Mouse (Mus musculus): ENCODE data around the gene H2al3.
A peak's percentile ranks its signal among the peaks of the same experiment; 100 is the strongest.

Gene H2al3

DNA sequence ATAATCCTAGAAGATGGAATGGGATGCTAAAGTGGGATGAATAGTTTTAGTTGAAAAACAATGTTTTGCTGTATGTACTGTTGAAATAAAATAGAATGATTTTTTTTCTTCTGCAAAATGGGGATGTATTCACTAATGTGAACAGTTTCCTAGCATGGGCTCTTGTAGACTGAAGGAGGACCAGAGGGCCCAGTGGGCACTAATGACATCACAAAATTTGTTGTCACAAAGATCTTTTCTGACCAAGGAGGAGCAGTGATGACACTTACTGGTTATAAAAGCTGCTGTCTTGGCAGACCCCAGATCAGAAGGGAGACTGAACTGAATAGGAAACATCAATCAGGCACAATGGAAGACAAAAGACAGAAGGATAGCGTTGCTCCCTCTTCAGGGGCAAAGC is at the start of gene H2al3:
H2al3 (plus strand) TSS at position 301 of the 400 bp plus-strand sequence.
- no peak for DNase-seq

DNA sequence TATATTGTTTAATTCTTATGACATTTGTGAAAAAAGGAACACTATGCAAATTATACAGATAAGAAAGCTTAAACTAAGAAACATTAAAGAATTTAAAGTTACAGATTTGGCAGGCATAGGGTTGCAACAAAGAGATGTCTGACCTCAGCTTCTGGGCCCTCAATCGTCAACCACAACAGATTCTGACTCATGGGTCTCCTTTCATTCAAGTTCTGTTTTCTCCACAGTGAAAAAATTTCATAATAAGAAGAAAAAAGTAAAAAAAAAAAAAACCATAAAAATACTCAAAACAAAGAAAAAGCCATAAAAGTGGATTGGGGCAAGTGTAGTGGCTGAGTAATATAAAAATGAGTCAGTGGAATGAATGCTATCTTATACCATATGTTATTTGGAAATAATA is 39.4 kb upstream of the H2al3 start:
- DNase-seq: no peak

DNA sequence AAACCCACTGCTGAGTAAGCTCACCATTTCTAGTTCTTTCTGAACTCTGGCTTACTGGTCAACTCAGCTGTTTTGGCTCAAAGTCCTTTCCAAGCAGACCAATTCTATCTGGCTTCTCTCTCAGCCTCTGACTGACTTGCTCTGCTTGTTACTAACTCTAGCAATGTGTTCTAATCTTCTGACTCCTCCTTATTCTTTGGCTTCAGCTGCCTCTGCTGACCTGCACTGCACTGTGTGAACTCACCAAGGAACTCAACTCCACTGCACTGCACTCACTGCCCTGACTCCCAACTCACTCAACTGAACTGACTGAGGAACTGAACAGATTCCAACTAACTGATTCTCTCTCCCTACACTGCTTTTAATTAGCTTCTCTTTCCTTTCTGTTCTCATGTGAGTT is 37.0 kb upstream of the H2al3 start:
- DNase-seq: peak; percentile 8

DNA sequence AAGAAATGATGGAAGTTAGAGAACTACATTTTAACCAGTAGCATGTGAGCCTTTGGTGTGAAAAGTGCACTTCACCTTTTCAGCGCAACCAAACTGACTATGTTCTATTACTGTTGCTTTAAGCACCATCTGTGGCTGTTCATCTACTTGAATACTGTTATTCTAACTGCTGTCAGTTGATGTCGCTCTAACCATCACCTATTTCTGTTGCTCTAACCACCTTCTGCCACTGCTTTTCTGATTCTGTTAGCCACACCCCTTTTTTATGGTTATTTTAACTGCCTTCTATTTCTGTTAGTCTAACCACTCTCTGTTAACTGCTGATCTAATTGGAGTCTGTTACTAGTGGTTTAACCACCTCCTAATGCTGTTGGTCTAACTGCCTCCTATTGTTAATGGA is 14.7 kb upstream of the H2al3 start:
- no peak for DNase-seq

DNA sequence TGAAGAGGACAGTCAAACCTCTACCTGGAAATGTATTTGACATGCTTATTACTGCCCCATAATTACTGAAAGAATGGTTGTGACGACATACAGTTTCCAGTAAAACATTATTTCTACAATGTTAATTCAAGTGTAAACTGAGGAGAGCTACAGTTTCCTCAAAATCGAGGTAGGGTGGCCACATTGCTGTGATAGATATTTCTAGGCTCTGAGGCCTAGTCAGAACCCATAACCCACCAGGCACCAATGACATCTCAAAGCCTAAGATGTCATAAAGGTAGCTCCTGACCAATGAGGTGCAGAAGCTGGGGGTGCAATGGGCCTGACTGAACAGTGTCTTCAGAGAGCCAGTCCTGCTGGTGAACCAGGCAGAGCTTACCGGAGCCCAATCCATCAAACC is 2.9 kb upstream of the H2al3 start, which contains the start of gene Hypm:
Hypm (plus strand) TSS at position 301 of the 400 bp plus-strand sequence.
- no peak for DNase-seq

DNA sequence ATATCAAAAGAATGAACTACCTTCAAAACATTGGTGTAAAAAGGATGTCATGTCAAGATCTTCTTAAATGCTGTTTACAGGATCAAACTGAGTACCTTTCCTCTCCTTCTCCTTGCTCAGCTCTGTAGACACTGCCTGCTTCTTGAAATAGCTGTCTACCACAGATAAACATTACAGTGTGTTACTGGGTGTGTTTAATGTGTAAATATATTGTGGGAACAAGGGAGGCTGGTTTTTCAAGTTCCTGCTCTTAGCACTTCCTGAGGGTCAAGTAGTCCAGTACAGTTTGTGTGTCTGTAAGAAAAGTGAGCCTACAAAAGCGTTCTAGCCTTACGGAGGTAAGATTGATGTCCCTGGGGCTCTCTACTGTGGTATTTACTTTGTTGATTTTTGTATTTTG is 12.4 kb downstream of the H2al3 start:
- no peak for DNase-seq

DNA sequence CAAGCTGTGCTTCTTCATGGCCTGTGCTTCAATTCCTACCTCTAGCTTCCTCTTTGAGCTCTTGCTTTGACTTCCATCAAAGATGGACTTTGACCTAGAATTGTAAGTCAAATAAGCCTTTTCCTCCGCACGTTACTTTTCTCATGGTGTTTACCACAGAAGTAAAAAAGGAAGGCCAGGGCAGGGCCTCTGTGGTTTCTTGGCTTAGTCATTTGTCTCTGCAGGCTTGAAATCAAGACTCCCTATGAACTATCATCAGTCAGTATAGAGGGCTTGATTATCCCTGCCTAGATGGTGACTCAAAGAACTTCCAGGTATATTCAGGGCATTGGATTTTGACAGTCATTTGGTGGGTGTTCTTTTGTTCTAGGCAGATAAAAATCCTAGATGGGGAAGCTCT is 26.0 kb downstream of the H2al3 start:
- DNase-seq: no peak

DNA sequence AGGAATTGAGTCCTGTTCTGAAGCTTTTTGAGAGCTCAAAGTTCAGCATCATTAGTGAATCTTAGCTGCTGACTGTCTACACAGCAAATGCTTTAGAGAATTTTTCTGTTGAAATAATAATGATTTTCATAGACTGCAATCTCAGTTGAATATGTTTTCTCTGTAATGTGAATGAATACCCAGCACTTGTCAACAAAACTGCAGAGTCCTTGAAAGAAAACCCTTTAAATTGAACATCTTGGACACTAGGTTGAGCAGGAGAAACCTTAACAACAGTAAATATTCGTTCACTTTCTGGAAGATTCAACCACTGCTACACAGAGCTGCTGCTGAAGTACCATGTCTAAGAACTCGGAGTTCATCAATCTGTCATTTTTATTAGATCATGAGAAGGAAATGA is 35.8 kb downstream of the H2al3 start, which contains the start of gene Sytl5:
Sytl5 (plus strand) TSS at position 301 of the 400 bp plus-strand sequence.
- DNase-seq: no peak

Measured in kidney, adult 9 months (tissue).